Comparison of ENCODE assay signal across 10 mouse cellular contexts in genomic region chr19:10248128-10248527, GRCm38 (mm10). TPM values are rescaled to one million over a fixed set of nuclear protein-coding genes. Genes with fewer than 3 reads are reported as not detected.
DNase-seq lines count a peak whose midpoint lies in the region; ATAC-seq and TF ChIP-seq lines count a peak whose summit lies in the region.
"Had no signal": no experiment of that assay in that cellular context is flagged by ENCODE, and none has a peak within 500 bp of the region (broad histone marks: within the 10 kb centered on the region; RNA-seq: fewer than 3 reads in every experiment).

No protein-coding gene starts in this region.

- no peaks in the 10 kb centered on the region for H3K36me3 ChIP-seq in heart, embryonic 12.5 days
- no peaks in the 10 kb centered on the region for H3K36me3 ChIP-seq in intestine, embryonic 16.5 days (ENCODE audit: control insufficient read depth, insufficient read depth, low read length)
- H3K36me3 ChIP-seq in stomach, embryonic 16.5 days (ENCODE audit: control insufficient read depth, insufficient read depth, low read length) = no peaks in the 10 kb centered on the region

- no peak for TF ChIP-seq CTCF in layer of hippocampus, adult 2 months (conservative IDR thresholded peaks at IDR 0.05)

- no peaks in the 10 kb centered on the region for H3K9me3 ChIP-seq in heart, embryonic 12.5 days (replicated peaks)
- no peaks in the 10 kb centered on the region for H3K9me3 ChIP-seq in intestine, embryonic 16.5 days (ENCODE audit: control insufficient read depth, low read length)
- no peaks in the 10 kb centered on the region for H3K9me3 ChIP-seq in stomach, embryonic 16.5 days (replicated peaks; ENCODE audit: control insufficient read depth, low read length)

- peaks cover 45% of the 10 kb centered on the region for H3K27me3 ChIP-seq in heart, embryonic 12.5 days (replicated peaks)
- no peaks in the 10 kb centered on the region for H3K27me3 ChIP-seq in intestine, embryonic 16.5 days (replicated peaks; ENCODE audit: control insufficient read depth, insufficient read depth, low read length)
- no peaks in the 10 kb centered on the region for H3K27me3 ChIP-seq in stomach, embryonic 16.5 days (ENCODE audit: control insufficient read depth, insufficient read depth, low read length)

- ATAC-seq in heart, embryonic 12.5 days (ENCODE audit: insufficient number of reproducible peaks, low FRiP score) = no peak
- ATAC-seq in intestine, embryonic 16.5 days = peak; percentile 47; the same call in 1 of the 2 replicates
- ATAC-seq in stomach, embryonic 16.5 days (ENCODE audit: insufficient read depth, low FRiP score) = peak; percentile 50; the same call in 1 of the 2 replicates
- ATAC-seq: liver, postnatal 0 days had no signal

- 23% methylated on average over 20 of the region's 20 CpGs for WGBS in heart, embryonic 12.5 days
- WGBS in intestine, embryonic 16.5 days = 40% methylated on average over 20 of the region's 20 CpGs
- 34% methylated on average over 20 of the region's 20 CpGs for WGBS in stomach, embryonic 16.5 days

- no peak for DNase-seq in heart, postnatal 36 days
- DNase-seq in layer of hippocampus, adult 2 months (ENCODE audit: low spot score in 2 of 2) = no peak
- DNase-seq in layer of hippocampus, adult 9-10 months (ENCODE audit: low spot score) = no peak
- no peak for DNase-seq in T-cell, adult 2 months (ENCODE audit: low spot score)
- DNase-seq in urinary bladder, postnatal 14 days (ENCODE audit: low spot score) = no peak
- DNase-seq: liver, postnatal 0 days; right cerebral cortex, postnatal 14 days had no signal

- peak overlapping the region; percentile 22 for H3K4me2 ChIP-seq in heart, embryonic 12.5 days
- H3K4me2 ChIP-seq in intestine, embryonic 16.5 days (ENCODE audit: low read depth, low read length) = no peak overlapping the region
- H3K4me2 ChIP-seq in stomach, embryonic 16.5 days (ENCODE audit: low read depth, low read length) = peak overlapping the region; percentile 9; the same call in 1 of the 2 replicates

- H3K9ac ChIP-seq in heart, embryonic 12.5 days = peak overlapping the region; percentile 10; the same call in 1 of the 2 replicates
- H3K9ac ChIP-seq in intestine, embryonic 16.5 days (ENCODE audit: low read depth, low read length) = no peak overlapping the region
- H3K9ac ChIP-seq in stomach, embryonic 16.5 days (ENCODE audit: low read length) = peak overlapping the region; percentile 48
- H3K9ac ChIP-seq: liver, postnatal 0 days had no signal

- H3K4me3 ChIP-seq in heart, embryonic 12.5 days = peak overlapping the region; percentile 4; the same call in 1 of the 2 replicates
- no peak overlapping the region for H3K4me3 ChIP-seq in layer of hippocampus, adult 2 months
- H3K4me3 ChIP-seq in intestine, embryonic 16.5 days (ENCODE audit: low read length) = no peak overlapping the region
- no peak overlapping the region for H3K4me3 ChIP-seq in stomach, embryonic 16.5 days (replicated peaks; ENCODE audit: low read length)

- H3K4me1 ChIP-seq in heart, embryonic 12.5 days (replicated peaks) = peaks cover 20% of the 10 kb centered on the region
- peaks cover 14% of the 10 kb centered on the region for H3K4me1 ChIP-seq in intestine, embryonic 16.5 days (ENCODE audit: control insufficient read depth, insufficient read depth, low read length)
- peaks cover 14% of the 10 kb centered on the region for H3K4me1 ChIP-seq in stomach, embryonic 16.5 days (ENCODE audit: control insufficient read depth, insufficient read depth, low read length)

- no peak overlapping the region for H3K27ac ChIP-seq in heart, embryonic 12.5 days (ENCODE audit: poor library complexity, severe bottlenecking)
- peak overlapping the region; percentile 48; the same call in 1 of the 2 replicates for H3K27ac ChIP-seq in layer of hippocampus, adult 2 months
- H3K27ac ChIP-seq in intestine, embryonic 16.5 days (ENCODE audit: low read length) = no peak overlapping the region
- no peak overlapping the region for H3K27ac ChIP-seq in stomach, embryonic 16.5 days (ENCODE audit: low read length)

- intact Hi-C loops in heart, postnatal 36 days (cut with DNase I) = no loop called here

RNA-seq across cellular contexts. Expression of gene Myrf, which starts 7.6 kb away (rescaled TPM):
- 16.2 and 16.5 TPM in 2 replicates for polyA plus RNA-seq in heart, embryonic 12.5 days (2016; fragmentation: Nextera tagmentation; extraction: Ambion mirVana)
- 1 to 10 TPM; 5.9 to 7.3 TPM for total RNA-seq in heart, postnatal 36 days (2021)
- 10 to 100 TPM; 27.0 to 27.8 TPM for total RNA-seq in layer of hippocampus, adult 2 months (2021)
- 9.9 and 10.1 TPM in 2 replicates for polyA plus RNA-seq in intestine, embryonic 16.5 days (2015; fragmentation: Nextera tagmentation; extraction: Ambion mirVana)
- 16.6 and 17.6 TPM in 2 replicates for polyA plus RNA-seq in stomach, embryonic 16.5 days (2015; fragmentation: Nextera tagmentation; extraction: Ambion mirVana)

RNA-seq across cellular contexts. Expression of gene Fen1, which starts 44.2 kb away (rescaled TPM):
- 59.2 and 59.3 TPM in 2 replicates for polyA plus RNA-seq in heart, embryonic 12.5 days (2016; fragmentation: Nextera tagmentation; extraction: Ambion mirVana)
- 1 to 10 TPM; 4.7 TPM for total RNA-seq in heart, postnatal 36 days (2021)
- total RNA-seq in layer of hippocampus, adult 2 months (2021) = 10 to 100 TPM in 1 of 2 experiments, 1 to 10 TPM in 1; 9.6 to 12.2 TPM
- polyA plus RNA-seq in intestine, embryonic 16.5 days (2015; fragmentation: Nextera tagmentation; extraction: Ambion mirVana) = 77.9 and 87.8 TPM in 2 replicates
- polyA plus RNA-seq in stomach, embryonic 16.5 days (2015; fragmentation: Nextera tagmentation; extraction: Ambion mirVana) = 72.3 and 83.6 TPM in 2 replicates

RNA-seq across cellular contexts. Expression of gene Tmem258, which starts 44.3 kb away (rescaled TPM):
- polyA plus RNA-seq in heart, embryonic 12.5 days (2016; fragmentation: Nextera tagmentation; extraction: Ambion mirVana) = 389 TPM in 2 replicates
- 100 to 1,000 TPM; 173 to 180 TPM for total RNA-seq in heart, postnatal 36 days (2021)
- 10 to 100 TPM; 74.0 to 79.7 TPM for total RNA-seq in layer of hippocampus, adult 2 months (2021)
- 466 and 467 TPM in 2 replicates for polyA plus RNA-seq in intestine, embryonic 16.5 days (2015; fragmentation: Nextera tagmentation; extraction: Ambion mirVana)
- polyA plus RNA-seq in stomach, embryonic 16.5 days (2015; fragmentation: Nextera tagmentation; extraction: Ambion mirVana) = 400 and 452 TPM in 2 replicates

RNA-seq across cellular contexts. Expression of gene Dagla, which starts 56.5 kb away (rescaled TPM):
- polyA plus RNA-seq in heart, embryonic 12.5 days (2016; fragmentation: Nextera tagmentation; extraction: Ambion mirVana) = 1.3 and 1.5 TPM in 2 replicates
- total RNA-seq in heart, postnatal 36 days (2021) = 1 to 10 TPM; 2.7 TPM
- 100 to 1,000 TPM; 130 to 131 TPM for total RNA-seq in layer of hippocampus, adult 2 months (2021)
- 2.6 and 3.2 TPM in 2 replicates for polyA plus RNA-seq in intestine, embryonic 16.5 days (2015; fragmentation: Nextera tagmentation; extraction: Ambion mirVana)
- 2.9 and 3.4 TPM in 2 replicates for polyA plus RNA-seq in stomach, embryonic 16.5 days (2015; fragmentation: Nextera tagmentation; extraction: Ambion mirVana)
